Mouse (Mus musculus) liver, embryonic 15.5 days (tissue): ENCODE measurements around the gene Frk. TPM values are rescaled to one million over a fixed set of nuclear protein-coding genes. Genes with fewer than 3 reads are reported as not detected.
A peak's percentile ranks its signal among the peaks of the same experiment; 100 is the strongest.
"Not testable (repeated sequence)": the region's sequence is repeated elsewhere in the genome, so short reads cannot be mapped to it uniquely, and the experiment has no call there.

Source experiments
- ATAC-seq: fragments of 200-750 bp; cut with Nextera tagmentation; 2 replicates; pipeline ENCODE4 v1.8.0; 2017; ENCODE audit warnings: moderate number of reproducible peaks, mild to moderate bottlenecking, moderate library complexity; ENCODE audit not compliant: insufficient read depth
- H3K27ac ChIP-seq: fragments of 300-500 bp; sonication (generic); replicated peaks from 2 replicates; pipeline ENCODE4 v1.5.1; 2015; ENCODE audit warnings: mild to moderate bottlenecking, inconsistent platforms
- H3K27me3 ChIP-seq: fragments of 300-500 bp; sonication (generic); 2 replicates; pipeline ENCODE4 v1.6.1; 2015; ENCODE audit warnings: mild to moderate bottlenecking, inconsistent platforms
- H3K36me3 ChIP-seq: fragments of 300-500 bp; sonication (generic); replicated peaks from 2 replicates; pipeline ENCODE4 v1.6.1; 2015; ENCODE audit warnings: moderate library complexity, mild to moderate bottlenecking, inconsistent platforms
- H3K4me1 ChIP-seq: fragments of 300-500 bp; sonication (generic); replicated peaks from 2 replicates; pipeline ENCODE4 v1.6.1; 2015; ENCODE audit warnings: inconsistent platforms
- H3K4me2 ChIP-seq: fragments of 300-500 bp; sonication (generic); 2 replicates; pipeline ENCODE4 v1.6.1; 2015; ENCODE audit warnings: moderate library complexity, mild to moderate bottlenecking, inconsistent platforms
- H3K4me3 ChIP-seq: fragments of 300-500 bp; sonication (generic); replicated peaks from 2 replicates; pipeline ENCODE4 v1.5.1; 2015; ENCODE audit warnings: mild to moderate bottlenecking, inconsistent platforms
- H3K9ac ChIP-seq: fragments of 300-500 bp; sonication (generic); 2 replicates; pipeline ENCODE4 v1.6.1; 2015; ENCODE audit warnings: moderate library complexity, mild to moderate bottlenecking, inconsistent platforms
- H3K9me3 ChIP-seq: fragments of 300-500 bp; sonication (generic); replicated peaks from 2 replicates; pipeline ENCODE4 v1.6.1; 2016; ENCODE audit warnings: inconsistent platforms
- WGBS: fragments of 180-500 bp; shearing (Covaris S2); methylation state at CpG from one replicate; pipeline ENCODE4 v1.1.7; 2015; ENCODE audit warnings: mixed read lengths; ENCODE audit not compliant: insufficient replicate concordance; 5-methylcytosine and 5-hydroxymethylcytosine counted together
- polyA plus RNA-seq: library from polyadenylated mRNA; unstranded; fragments of >200 nt; fragmentation: Nextera tagmentation; extraction: Ambion mirVana; gene quantifications from 2 replicates; pipeline ENCODE4 v1.2.1, GENCODE M21; 2015

Gene Frk
- polyA plus RNA-seq, result 1.3 and 1.4 TPM in 2 replicates

- Histone ChIP-seq H3K4me1 (no peaks in the 10 kb centered on the region), H3K9ac (no peak within 1 kb of the TSS), H3K27ac (peak within 1 kb of the TSS; percentile 53; the same call in 1 of the 2 replicates), H3K4me2 (peak within 1 kb of the TSS; percentile 48), H3K36me3 (no peaks in the 10 kb centered on the region), H3K4me3 (peak within 1 kb of the TSS; percentile 44), H3K27me3 (no peaks in the 10 kb centered on the region), H3K9me3 (no peaks in the 10 kb centered on the region)
- 17% methylated on average over 11 of the region's 11 CpGs for WGBS
- peak; percentile 70 for ATAC-seq
Observed at GRCm38 (mm10) chr10:34483297-34484013, at the start of gene Frk. Frk (plus strand) TSS chr10:34483399.

DNA sequence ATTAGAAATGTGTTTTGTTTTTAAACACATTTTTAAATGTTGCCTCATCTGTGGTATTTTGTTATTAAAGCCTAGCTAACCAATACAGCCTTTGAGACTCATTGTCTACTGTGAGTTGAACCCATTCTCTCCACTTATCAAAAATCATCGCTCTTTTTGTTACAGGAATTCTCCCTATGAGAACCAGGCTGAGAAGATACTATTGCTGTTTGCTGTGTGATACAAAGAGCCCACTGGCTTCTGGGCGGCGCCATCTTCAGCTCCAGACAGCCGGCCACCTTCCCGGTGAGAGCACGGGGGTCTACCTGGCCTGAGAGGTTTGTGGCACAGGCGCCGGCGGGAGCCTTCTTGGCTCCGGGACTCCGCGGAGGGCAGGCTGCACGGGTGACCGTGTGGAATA is 49.0 kb upstream of the Frk start:
- H3K27ac ChIP-seq, H3K9ac ChIP-seq, H3K9me3 ChIP-seq, H3K27me3 ChIP-seq, ATAC-seq, H3K4me2 ChIP-seq, H3K4me1 ChIP-seq, H3K36me3 ChIP-seq, H3K4me3 ChIP-seq: not testable (repeated sequence)
- WGBS, result 85% methylated on average over 6 of the region's 14 CpGs

GRCm38 (mm10) chr10:34449469-34449868 is 33.7 kb upstream of the Frk start:
- no peak overlapping the region for H3K27ac ChIP-seq
- no peak for ATAC-seq
- no peaks in the 10 kb centered on the region for H3K27me3 ChIP-seq
- 53% methylated on average over 1 of the region's 1 CpGs for WGBS
- no peaks in the 10 kb centered on the region for H3K9me3 ChIP-seq
- H3K4me1 ChIP-seq, result no peaks in the 10 kb centered on the region
- no peak overlapping the region for H3K9ac ChIP-seq
- H3K36me3 ChIP-seq, result no peaks in the 10 kb centered on the region
- H3K4me3 ChIP-seq, result no peak overlapping the region
- no peak overlapping the region for H3K4me2 ChIP-seq

DNA sequence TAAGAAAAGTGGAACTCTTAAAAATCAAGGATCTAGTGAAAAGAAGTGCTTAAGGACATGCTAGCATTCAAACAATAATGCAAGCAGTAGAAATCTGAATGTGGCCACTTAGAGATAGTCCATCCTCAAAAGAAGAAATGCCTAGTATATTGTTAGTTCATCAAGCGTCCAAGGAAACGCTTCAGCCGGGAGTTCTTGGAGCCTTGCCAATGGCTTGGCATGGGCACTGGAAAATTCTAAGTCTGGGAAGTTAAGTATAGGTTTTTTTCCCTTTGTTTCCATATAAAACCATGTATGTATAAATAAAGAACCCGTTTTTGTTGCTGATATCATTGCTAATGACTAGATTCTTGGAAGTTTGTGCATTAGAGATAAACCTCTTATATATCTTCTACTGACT is 21.7 kb upstream of the Frk start:
- Histone ChIP-seq H3K4me3 (no peak overlapping the region), H3K27ac (no peak overlapping the region), H3K36me3 (no peaks in the 10 kb centered on the region), H3K4me2 (no peak overlapping the region), H3K9ac (no peak overlapping the region), H3K4me1 (no peaks in the 10 kb centered on the region), H3K9me3 (no peaks in the 10 kb centered on the region), H3K27me3 (no peaks in the 10 kb centered on the region)
- no peak for ATAC-seq
- WGBS, result 49% methylated on average over 4 of the region's 4 CpGs

DNA sequence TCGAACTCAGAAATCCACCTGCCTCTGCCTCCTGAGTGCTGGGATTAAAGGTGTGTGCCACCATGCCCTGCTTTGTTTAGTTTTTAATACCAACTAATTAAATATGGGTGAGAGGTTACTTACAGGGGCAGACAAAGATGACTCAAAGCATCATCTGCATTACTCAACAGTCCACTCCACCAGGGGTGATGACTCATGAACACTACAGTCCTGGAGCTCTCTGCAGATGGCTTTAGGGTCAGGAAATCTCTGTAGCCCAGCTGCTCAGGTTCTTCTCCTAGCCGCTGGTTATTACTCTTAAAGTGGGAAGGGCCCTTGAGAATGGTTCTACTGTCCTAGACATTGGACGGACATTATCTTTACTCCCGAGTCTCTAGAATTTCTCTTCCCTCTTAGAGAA is 18.9 kb upstream of the Frk start:
- Histone ChIP-seq H3K4me1 (no peaks in the 10 kb centered on the region), H3K9ac (no peak overlapping the region), H3K36me3 (no peaks in the 10 kb centered on the region), H3K4me2 (no peak overlapping the region), H3K4me3 (no peak overlapping the region), H3K27me3 (no peaks in the 10 kb centered on the region), H3K9me3 (no peaks in the 10 kb centered on the region), H3K27ac (no peak overlapping the region)
- no peak for ATAC-seq
- 57% methylated on average over 4 of the region's 4 CpGs for WGBS

- Histone ChIP-seq H3K4me1 (no peaks in the 10 kb centered on the region), H3K27me3 (no peaks in the 10 kb centered on the region), H3K9ac (no peak overlapping the region), H3K4me3 (no peak overlapping the region), H3K4me2 (no peak overlapping the region), H3K27ac (no peak overlapping the region), H3K9me3 (no peaks in the 10 kb centered on the region), H3K36me3 (no peaks in the 10 kb centered on the region)
- no peak for ATAC-seq
- 13% methylated on average over 2 of the region's 2 CpGs for WGBS
Observed at GRCm38 (mm10) chr10:34469037-34469436, 14.2 kb upstream of the Frk start.

- no peak overlapping the region for H3K4me3 ChIP-seq
- no peaks in the 10 kb centered on the region for H3K9me3 ChIP-seq
- no peaks in the 10 kb centered on the region for H3K36me3 ChIP-seq
Observed at GRCm38 (mm10) chr10:34479942-34480455, 3.2 kb upstream of the Frk start.

DNA sequence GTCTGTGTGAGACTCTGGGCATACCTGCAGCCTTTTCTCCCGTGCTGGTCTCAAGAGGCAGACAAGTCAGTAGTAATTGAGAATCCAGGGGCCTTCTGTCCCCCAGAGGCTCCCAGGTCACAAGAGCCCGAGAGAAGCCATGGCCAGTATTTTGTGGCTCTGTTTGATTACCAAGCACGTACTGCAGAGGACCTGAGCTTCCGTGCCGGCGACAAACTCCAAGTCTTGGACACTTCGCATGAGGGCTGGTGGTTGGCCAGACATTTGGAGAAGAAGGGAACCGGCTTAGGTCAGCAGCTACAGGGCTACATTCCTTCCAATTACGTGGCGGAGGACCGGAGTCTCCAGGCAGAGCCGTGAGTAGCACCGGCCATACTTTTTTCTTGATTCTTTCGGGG is 814 bp downstream of the Frk start:
- H3K27ac ChIP-seq, result peak overlapping the region; percentile 53; the same call in 1 of the 2 replicates
- no peak overlapping the region for H3K9ac ChIP-seq
- H3K9me3 ChIP-seq, result no peaks in the 10 kb centered on the region
- H3K36me3 ChIP-seq, result no peaks in the 10 kb centered on the region
- H3K4me3 ChIP-seq, result peak overlapping the region; percentile 44
- 51% methylated on average over 14 of the region's 14 CpGs for WGBS
- H3K27me3 ChIP-seq, result no peaks in the 10 kb centered on the region
- H3K4me1 ChIP-seq, result no peaks in the 10 kb centered on the region
- no peak for ATAC-seq
- peak overlapping the region; percentile 48 for H3K4me2 ChIP-seq

More at GRCm38 (mm10) chr10:34479942-34480455, 3.2 kb upstream of the Frk start:
- 63% methylated on average over 4 of the region's 4 CpGs for WGBS
- no peak for ATAC-seq
- H3K27ac ChIP-seq, result no peak overlapping the region
- H3K4me2 ChIP-seq, result no peak overlapping the region
- no peaks in the 10 kb centered on the region for H3K27me3 ChIP-seq
- no peaks in the 10 kb centered on the region for H3K4me1 ChIP-seq
- H3K9ac ChIP-seq, result no peak overlapping the region

DNA sequence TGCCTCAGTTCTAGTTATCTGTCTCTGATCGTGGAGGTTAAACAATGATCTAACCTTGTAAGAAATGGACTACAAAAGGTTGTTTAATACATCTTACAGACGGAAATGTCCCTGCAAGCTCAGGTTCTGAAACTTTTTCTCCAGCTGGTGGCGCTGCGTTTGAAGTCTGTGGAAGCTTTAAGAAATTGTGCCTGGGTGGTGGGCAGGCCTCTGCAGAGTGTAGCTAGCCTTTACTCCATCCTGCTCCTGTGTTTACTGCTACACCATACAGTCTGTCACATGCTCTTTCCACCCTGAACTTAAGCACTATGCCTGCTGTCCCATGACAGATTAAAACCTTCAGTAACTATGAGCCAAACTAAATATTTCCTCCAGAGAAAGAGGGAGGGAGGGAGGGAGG is 1.9 kb downstream of the Frk start:
- no peaks in the 10 kb centered on the region for H3K36me3 ChIP-seq
- WGBS, result 47% methylated on average over 4 of the region's 4 CpGs
- H3K27ac ChIP-seq, result no peak overlapping the region
- H3K27me3 ChIP-seq, result no peaks in the 10 kb centered on the region
- H3K9ac ChIP-seq, result no peak overlapping the region
- H3K4me2 ChIP-seq, result no peak overlapping the region
- H3K4me3 ChIP-seq, result no peak overlapping the region
- ATAC-seq, result no peak
- no peaks in the 10 kb centered on the region for H3K9me3 ChIP-seq
- H3K4me1 ChIP-seq, result no peaks in the 10 kb centered on the region

- no peaks in the 10 kb centered on the region for H3K27me3 ChIP-seq
- H3K4me1 ChIP-seq, result no peaks in the 10 kb centered on the region
- no peak overlapping the region for H3K27ac ChIP-seq
- WGBS, result 34% methylated on average over 2 of the region's 2 CpGs
- H3K4me3 ChIP-seq, result no peak overlapping the region
- no peaks in the 10 kb centered on the region for H3K9me3 ChIP-seq
- H3K9ac ChIP-seq, result no peak overlapping the region
- no peak for ATAC-seq
- no peak overlapping the region for H3K4me2 ChIP-seq
- no peaks in the 10 kb centered on the region for H3K36me3 ChIP-seq
Observed at GRCm38 (mm10) chr10:34507807-34508206, 24.6 kb downstream of the Frk start.

GRCm38 (mm10) chr10:34508593-34508992 is 25.4 kb downstream of the Frk start:
- no peaks in the 10 kb centered on the region for H3K27me3 ChIP-seq
- H3K27ac ChIP-seq, result no peak overlapping the region
- H3K9me3 ChIP-seq, result no peaks in the 10 kb centered on the region
- H3K36me3 ChIP-seq, result no peaks in the 10 kb centered on the region
- no peak overlapping the region for H3K9ac ChIP-seq
- H3K4me1 ChIP-seq, result no peaks in the 10 kb centered on the region
- H3K4me2 ChIP-seq, result no peak overlapping the region
- WGBS, result 15% methylated on average over 1 of the region's 1 CpGs
- ATAC-seq, result no peak
- no peak overlapping the region for H3K4me3 ChIP-seq

- H3K36me3 ChIP-seq, result no peaks in the 10 kb centered on the region
- no peaks in the 10 kb centered on the region for H3K9me3 ChIP-seq
- H3K27ac ChIP-seq, result no peak overlapping the region
- no peaks in the 10 kb centered on the region for H3K4me1 ChIP-seq
- H3K4me3 ChIP-seq, result no peak overlapping the region
- H3K9ac ChIP-seq, result no peak overlapping the region
- H3K4me2 ChIP-seq, result no peak overlapping the region
- H3K27me3 ChIP-seq, result no peaks in the 10 kb centered on the region
- WGBS, result 72% methylated on average over 2 of the region's 2 CpGs
- ATAC-seq, result no peak
Observed at GRCm38 (mm10) chr10:34509256-34509655, 26.1 kb downstream of the Frk start.
